Mouse (Mus musculus): ENCODE measurements around the gene Spdl1. TPM values are rescaled to one million over a fixed set of nuclear protein-coding genes. Genes with fewer than 3 reads are reported as not detected.
"Not testable (repeated sequence)": the region's sequence is repeated elsewhere in the genome, so short reads cannot be mapped to it uniquely, and the experiment has no call there.

The Spdl1 gene
- polyA plus RNA-seq, 1 experiment, result not detected

GRCm38 (mm10) chr11:34836272-34836671 is 2.8 kb upstream of the Spdl1 start:
- H3K4me1 ChIP-seq (ENCODE audit: control insufficient read depth, insufficient read depth, insufficient read length, low read length), result no peaks in the 10 kb centered on the region
- no peak overlapping the region for H3K27ac ChIP-seq (replicated peaks; ENCODE audit: low read depth, low read length)

GRCm38 (mm10) chr11:34832678-34833077 is 763 bp downstream of the Spdl1 start:
- H3K4me3 ChIP-seq (ENCODE audit: insufficient read depth, low read depth, low read length), result no peak overlapping the region
- no peak overlapping the region for H3K27ac ChIP-seq (replicated peaks; ENCODE audit: low read depth, low read length)
- no peaks in the 10 kb centered on the region for H3K4me1 ChIP-seq (ENCODE audit: control insufficient read depth, insufficient read depth, insufficient read length, low read length)

More at GRCm38 (mm10) chr11:34836272-34836671, 2.8 kb upstream of the Spdl1 start:
- H3K4me3 ChIP-seq (ENCODE audit: insufficient read depth, low read depth, low read length), result no peak overlapping the region

DNA sequence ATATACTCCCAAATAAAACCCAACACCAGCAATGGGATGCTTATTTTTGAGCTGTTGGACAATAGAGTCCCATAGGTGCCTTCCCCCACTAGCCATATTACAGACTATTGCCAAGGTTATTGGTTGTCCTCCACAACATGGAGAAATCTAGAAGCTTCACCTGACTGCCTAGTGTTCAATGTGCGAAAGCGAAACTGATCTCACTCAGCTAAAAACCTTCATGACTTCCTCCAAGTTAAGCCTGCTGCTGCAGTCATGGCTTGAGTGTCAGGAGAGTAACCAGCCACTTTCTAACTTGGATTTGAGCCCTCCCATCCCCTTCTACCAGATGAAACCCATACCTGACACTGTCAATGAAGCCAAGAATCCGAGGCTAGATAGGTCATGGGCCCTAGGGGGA is 5.6 kb downstream of the Spdl1 start:
- no peak overlapping the region for H3K27ac ChIP-seq (replicated peaks; ENCODE audit: low read depth, low read length)
- no peaks in the 10 kb centered on the region for H3K4me1 ChIP-seq (ENCODE audit: control insufficient read depth, insufficient read depth, insufficient read length, low read length)
- H3K4me3 ChIP-seq (ENCODE audit: insufficient read depth, low read depth, low read length), result no peak overlapping the region

DNA sequence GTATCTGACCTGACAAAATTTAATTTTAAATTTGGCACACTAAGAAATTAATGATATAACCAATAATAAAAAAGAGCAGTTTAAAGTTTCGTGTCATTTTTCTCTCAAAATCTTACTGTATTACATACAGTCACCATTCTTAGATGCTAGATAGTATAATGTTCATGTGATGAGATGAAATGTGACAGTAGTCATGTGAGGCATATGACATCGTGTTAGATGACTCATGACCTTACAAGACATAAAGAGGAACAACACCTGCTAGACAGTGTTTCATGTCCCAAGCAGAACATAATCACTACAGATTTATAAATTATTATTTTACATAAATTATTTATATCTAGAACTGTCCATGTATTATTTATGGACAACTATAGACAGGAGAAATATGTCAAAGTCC is 6.5 kb downstream of the Spdl1 start:
- Histone ChIP-seq H3K4me1 (ENCODE audit: control insufficient read depth, insufficient read depth, insufficient read length, low read length) (no peaks in the 10 kb centered on the region), H3K27ac (replicated peaks; ENCODE audit: low read depth, low read length) (no peak overlapping the region), H3K4me3 (ENCODE audit: insufficient read depth, low read depth, low read length) (no peak overlapping the region)

DNA sequence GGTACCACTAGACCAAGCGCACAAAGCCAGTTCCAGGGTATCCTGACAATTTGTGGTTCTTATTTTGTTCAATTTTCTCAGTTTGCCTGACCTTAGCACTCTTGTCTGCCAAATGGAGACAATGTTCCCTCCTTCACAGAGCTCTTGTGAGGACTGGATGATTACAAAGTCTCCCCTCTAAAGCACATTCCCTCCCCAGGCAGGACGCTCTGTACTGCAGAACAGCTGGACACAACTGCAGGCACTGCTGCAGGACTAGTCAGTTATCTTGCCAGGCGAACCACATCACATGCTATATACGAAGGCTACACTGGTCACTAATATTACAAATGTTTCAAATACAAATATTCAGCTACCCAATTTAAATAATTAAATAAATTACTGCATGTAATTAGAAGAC is 8.7 kb downstream of the Spdl1 start:
- H3K4me3 ChIP-seq (ENCODE audit: insufficient read depth, low read depth, low read length), result no peak overlapping the region
- no peak overlapping the region for H3K27ac ChIP-seq (replicated peaks; ENCODE audit: low read depth, low read length)

GRCm38 (mm10) chr11:34814767-34815166 is 18.7 kb downstream of the Spdl1 start:
- H3K4me1 ChIP-seq (ENCODE audit: control insufficient read depth, insufficient read depth, insufficient read length, low read length), result no peaks in the 10 kb centered on the region
- H3K27ac ChIP-seq (replicated peaks; ENCODE audit: low read depth, low read length), result no peak overlapping the region
- H3K4me3 ChIP-seq (ENCODE audit: insufficient read depth, low read depth, low read length), result no peak overlapping the region

More for the DNA sequence above, 8.7 kb downstream of the Spdl1 start:
- no peaks in the 10 kb centered on the region for H3K4me1 ChIP-seq (ENCODE audit: control insufficient read depth, insufficient read depth, insufficient read length, low read length)

- Histone ChIP-seq H3K4me3 (ENCODE audit: insufficient read depth, low read depth, low read length) (no peak overlapping the region), H3K27ac (replicated peaks; ENCODE audit: low read depth, low read length) (no peak overlapping the region), H3K4me1 (ENCODE audit: control insufficient read depth, insufficient read depth, insufficient read length, low read length) (no peaks in the 10 kb centered on the region)
Measured at GRCm38 (mm10) chr11:34814319-34814718, 19.1 kb downstream of the Spdl1 start.

GRCm38 (mm10) chr11:34805026-34805425 is 28.4 kb downstream of the Spdl1 start:
- not testable (repeated sequence) for H3K4me1 ChIP-seq (ENCODE audit: control insufficient read depth, insufficient read depth, insufficient read length, low read length); H3K4me3 ChIP-seq (ENCODE audit: insufficient read depth, low read depth, low read length); H3K27ac ChIP-seq (replicated peaks; ENCODE audit: low read depth, low read length)

- H3K27ac ChIP-seq (replicated peaks; ENCODE audit: low read depth, low read length); H3K4me3 ChIP-seq (ENCODE audit: insufficient read depth, low read depth, low read length); H3K4me1 ChIP-seq (ENCODE audit: control insufficient read depth, insufficient read depth, insufficient read length, low read length): not testable (repeated sequence)
Measured at GRCm38 (mm10) chr11:34798066-34798465, 35.4 kb downstream of the Spdl1 start.

GRCm38 (mm10) chr11:34796097-34796496 is 37.3 kb downstream of the Spdl1 start:
- H3K27ac ChIP-seq (replicated peaks; ENCODE audit: low read depth, low read length), result no peak overlapping the region
- no peak overlapping the region for H3K4me3 ChIP-seq (ENCODE audit: insufficient read depth, low read depth, low read length)
- H3K4me1 ChIP-seq (ENCODE audit: control insufficient read depth, insufficient read depth, insufficient read length, low read length), result no peaks in the 10 kb centered on the region

- Histone ChIP-seq H3K27ac (replicated peaks; ENCODE audit: low read depth, low read length) (no peak overlapping the region), H3K4me1 (ENCODE audit: control insufficient read depth, insufficient read depth, insufficient read length, low read length) (no peaks in the 10 kb centered on the region)
Measured at GRCm38 (mm10) chr11:34791872-34792271, 41.6 kb downstream of the Spdl1 start.

GRCm38 (mm10) chr11:34784864-34785263 is 48.6 kb downstream of the Spdl1 start:
- Histone ChIP-seq H3K4me3 (ENCODE audit: insufficient read depth, low read depth, low read length) (no peak overlapping the region), H3K27ac (replicated peaks; ENCODE audit: low read depth, low read length) (no peak overlapping the region), H3K4me1 (ENCODE audit: control insufficient read depth, insufficient read depth, insufficient read length, low read length) (no peaks in the 10 kb centered on the region)

More at GRCm38 (mm10) chr11:34791872-34792271, 41.6 kb downstream of the Spdl1 start:
- no peak overlapping the region for H3K4me3 ChIP-seq (ENCODE audit: insufficient read depth, low read depth, low read length)

GRCm38 (mm10) chr11:34783587-34784043 is 49.8 kb downstream of the Spdl1 start, which contains the start of gene Dock2:
Gene Dock2 (minus strand): TSS chr11:34783892.
- peak within 1 kb of the TSS; percentile 62 for H3K4me3 ChIP-seq (ENCODE audit: insufficient read depth, low read depth, low read length)
- peak within 1 kb of the TSS; percentile 72 for H3K27ac ChIP-seq (replicated peaks; ENCODE audit: low read depth, low read length)
- H3K4me1 ChIP-seq (ENCODE audit: control insufficient read depth, insufficient read depth, insufficient read length, low read length), result no peaks in the 10 kb centered on the region

GRCm38 (mm10) chr11:34782516-34783430 is 50.7 kb downstream of the Spdl1 start:
- Histone ChIP-seq H3K4me1 (ENCODE audit: control insufficient read depth, insufficient read depth, insufficient read length, low read length) (no peaks in the 10 kb centered on the region), H3K4me3 (ENCODE audit: insufficient read depth, low read depth, low read length) (peak overlapping the region; percentile 62), H3K27ac (replicated peaks; ENCODE audit: low read depth, low read length) (peak overlapping the region; percentile 72; the same call in 1 of the 2 replicates)

DNA sequence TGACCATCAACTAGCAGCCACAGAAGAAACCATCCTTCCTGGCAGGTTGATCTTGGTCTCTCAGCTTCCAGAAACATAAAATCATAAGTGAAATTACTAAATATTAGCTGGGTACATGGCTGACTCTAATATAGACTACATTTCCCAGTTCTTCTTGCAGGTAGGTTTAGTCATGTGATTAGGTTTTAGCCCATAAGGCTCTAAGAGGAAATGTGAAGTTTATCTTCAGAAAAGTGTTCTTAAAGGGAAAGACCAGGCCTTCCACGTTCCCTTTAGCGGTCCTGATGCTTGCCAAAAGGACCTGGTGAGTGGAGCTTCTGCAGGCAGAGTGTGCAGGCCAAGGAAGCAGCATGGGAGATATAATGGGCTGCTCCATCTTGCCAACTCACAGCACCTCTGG is 52.7 kb downstream of the Spdl1 start:
- Histone ChIP-seq H3K27ac (replicated peaks; ENCODE audit: low read depth, low read length) (no peak overlapping the region), H3K4me3 (ENCODE audit: insufficient read depth, low read depth, low read length) (no peak overlapping the region), H3K4me1 (ENCODE audit: control insufficient read depth, insufficient read depth, insufficient read length, low read length) (no peaks in the 10 kb centered on the region)

GRCm38 (mm10) chr11:34779966-34780365 is 53.5 kb downstream of the Spdl1 start:
- Histone ChIP-seq H3K4me1 (ENCODE audit: control insufficient read depth, insufficient read depth, insufficient read length, low read length) (no peaks in the 10 kb centered on the region), H3K27ac (replicated peaks; ENCODE audit: low read depth, low read length) (no peak overlapping the region)

More at GRCm38 (mm10) chr11:34779966-34780365, 53.5 kb downstream of the Spdl1 start:
- no peak overlapping the region for H3K4me3 ChIP-seq (ENCODE audit: insufficient read depth, low read depth, low read length)

Data from brown adipose tissue, adult 24 weeks (tissue).